Mouse (Mus musculus) kidney, embryonic 15.5 days (tissue): Measurements from ENCODE around the gene Grid2. TPM values are rescaled to one million over a fixed set of nuclear protein-coding genes. Genes with fewer than 3 reads are reported as not detected.

ENCODE experiments used
- ATAC-seq: fragments of 200-750 bp; cut with Nextera tagmentation; replicated peaks from 2 replicates; pipeline ENCODE4 v1.8.0; 2017; ENCODE audit warnings: moderate TSS enrichment; ENCODE audit not compliant: low FRiP score
- H3K27ac ChIP-seq: fragments of 300-500 bp; sonication (generic); 2 replicates; pipeline ENCODE4 v1.5.1; 2015; ENCODE audit warnings: mild to moderate bottlenecking, inconsistent platforms
- H3K27me3 ChIP-seq: fragments of 300-500 bp; sonication (generic); 2 replicates; pipeline ENCODE4 v1.6.1; 2015; ENCODE audit warnings: inconsistent platforms
- H3K36me3 ChIP-seq: fragments of 300-500 bp; sonication (generic); 2 replicates; pipeline ENCODE4 v1.6.1; 2015; ENCODE audit warnings: inconsistent platforms
- H3K4me1 ChIP-seq: fragments of 300-500 bp; sonication (generic); 2 replicates; pipeline ENCODE4 v1.6.1; 2015; ENCODE audit warnings: inconsistent platforms
- H3K4me2 ChIP-seq: fragments of 300-500 bp; sonication (generic); 2 replicates; pipeline ENCODE4 v1.6.1; 2015; ENCODE audit warnings: moderate library complexity, mild to moderate bottlenecking, inconsistent platforms
- H3K4me3 ChIP-seq: fragments of 300-500 bp; sonication (generic); replicated peaks from 2 replicates; pipeline ENCODE4 v1.5.1; 2015; ENCODE audit warnings: mild to moderate bottlenecking, inconsistent platforms
- H3K9ac ChIP-seq: fragments of 300-500 bp; sonication (generic); 2 replicates; pipeline ENCODE4 v1.6.1; 2015; ENCODE audit warnings: mild to moderate bottlenecking, inconsistent platforms
- H3K9me3 ChIP-seq: fragments of 300-500 bp; sonication (generic); replicated peaks from 2 replicates; pipeline ENCODE4 v1.6.1; 2016; ENCODE audit warnings: inconsistent platforms
- WGBS: fragments of 180-500 bp; shearing (Covaris S2); methylation state at CpG from one replicate; pipeline ENCODE4 v1.1.7; 2015; ENCODE audit warnings: mixed read lengths; 5-methylcytosine and 5-hydroxymethylcytosine counted together
- polyA plus RNA-seq: library from polyadenylated mRNA; unstranded; fragments of >200 nt; fragmentation: Nextera tagmentation; extraction: Ambion mirVana; gene quantifications from 2 replicates; pipeline ENCODE4 v1.2.1, GENCODE M21; 2015

Gene Grid2
- polyA plus RNA-seq, 1 experiment from 2014 or later: 0.55 TPM

DNA sequence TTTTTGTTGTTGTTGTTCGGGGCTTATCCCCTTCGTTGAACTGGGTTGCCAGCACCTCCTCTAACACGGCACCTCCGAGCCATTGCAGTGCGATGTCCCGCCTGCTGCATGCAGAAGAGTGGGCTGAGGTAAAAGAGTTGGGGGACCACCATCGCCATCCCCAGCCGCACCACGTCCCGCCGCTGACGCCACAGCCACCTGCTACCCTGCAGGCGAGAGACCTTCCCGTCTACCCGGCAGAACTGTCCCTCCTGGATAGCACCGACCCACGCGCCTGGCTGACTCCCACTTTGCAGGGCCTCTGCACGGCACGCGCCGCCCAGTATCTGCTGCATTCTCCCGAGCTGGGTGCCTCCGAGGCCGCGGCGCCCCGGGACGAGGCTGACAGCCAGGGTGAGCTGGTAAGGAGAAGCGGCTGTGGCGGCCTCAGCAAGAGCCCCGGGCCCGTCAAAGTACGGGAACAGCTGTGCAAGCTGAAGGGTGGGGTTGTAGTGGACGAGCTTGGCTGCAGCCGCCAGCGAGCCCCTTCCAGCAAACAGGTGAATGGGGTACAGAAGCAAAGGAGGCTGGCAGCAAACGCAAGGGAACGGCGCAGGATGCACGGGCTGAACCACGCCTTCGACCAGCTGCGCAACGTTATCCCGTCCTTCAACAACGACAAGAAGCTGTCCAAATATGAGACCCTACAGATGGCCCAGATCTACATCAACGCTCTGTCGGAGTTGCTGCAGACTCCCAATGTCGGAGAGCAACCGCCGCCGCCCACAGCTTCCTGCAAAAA is 1473.7 kb downstream of the Grid2 start:
- no peaks in the 10 kb centered on the region for H3K9me3 ChIP-seq
- peak; percentile 74 for ATAC-seq
- WGBS: under 1% methylated on average over 53 of the region's 53 CpGs
- peaks cover 77% of the 10 kb centered on the region for H3K27me3 ChIP-seq
- H3K36me3 ChIP-seq: no peaks in the 10 kb centered on the region
- H3K4me1 ChIP-seq: peaks cover 35% of the 10 kb centered on the region
- no peak overlapping the region for H3K27ac ChIP-seq
- H3K9ac ChIP-seq: 0 out of 2 replicates have a peak overlapping the region, but pooled peaks have one; percentile 4
- peak overlapping the region; percentile 83 for H3K4me2 ChIP-seq
- peak overlapping the region; percentile 44 for H3K4me3 ChIP-seq

DNA sequence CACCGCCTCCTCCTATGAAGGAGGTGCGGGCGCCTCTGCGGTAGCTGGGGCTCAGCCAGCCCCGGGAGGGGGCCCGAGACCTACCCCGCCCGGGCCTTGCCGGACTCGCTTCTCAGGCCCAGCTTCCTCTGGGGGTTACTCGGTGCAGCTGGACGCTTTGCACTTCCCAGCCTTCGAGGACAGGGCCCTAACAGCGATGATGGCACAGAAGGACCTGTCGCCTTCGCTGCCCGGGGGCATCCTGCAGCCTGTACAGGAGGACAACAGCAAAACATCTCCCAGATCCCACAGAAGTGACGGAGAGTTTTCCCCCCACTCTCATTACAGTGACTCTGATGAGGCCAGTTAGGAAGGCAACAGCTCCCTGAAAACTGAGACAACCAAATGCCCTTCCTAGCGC is 1474.4 kb downstream of the Grid2 start:
- no peak for ATAC-seq
- H3K9ac ChIP-seq: no peak overlapping the region
- peak overlapping the region; percentile 44 for H3K4me3 ChIP-seq
- under 1% methylated on average over 19 of the region's 19 CpGs for WGBS
- H3K9me3 ChIP-seq: no peaks in the 10 kb centered on the region
- no peaks in the 10 kb centered on the region for H3K36me3 ChIP-seq
- H3K4me2 ChIP-seq: peak overlapping the region; percentile 83
- peaks cover 84% of the 10 kb centered on the region for H3K27me3 ChIP-seq
- peaks cover 40% of the 10 kb centered on the region for H3K4me1 ChIP-seq
- H3K27ac ChIP-seq: no peak overlapping the region

DNA sequence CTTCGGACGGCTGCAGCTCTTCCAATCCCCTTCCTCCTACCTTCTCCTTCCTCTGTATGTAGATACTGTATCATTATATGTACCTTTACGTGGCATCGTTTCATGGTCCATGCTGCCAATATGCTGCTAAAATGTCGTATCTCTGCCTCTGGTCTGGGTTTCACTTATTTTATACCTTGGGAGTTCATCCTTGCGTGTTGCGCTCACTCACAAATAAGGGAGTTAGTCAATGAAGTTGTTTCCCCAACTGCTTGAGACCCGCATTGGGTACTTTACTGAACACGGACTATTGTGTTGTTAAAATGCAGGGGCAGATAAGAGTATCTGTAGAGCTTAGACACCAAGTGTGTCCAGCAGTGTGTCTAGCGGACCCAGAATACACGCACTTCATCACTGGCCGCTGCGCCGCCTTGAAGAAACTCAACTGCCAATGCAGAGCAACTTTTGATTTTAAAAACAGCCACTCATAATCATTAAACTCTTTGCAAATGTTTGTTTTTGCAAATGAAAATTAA is 1474.9 kb downstream of the Grid2 start:
- Histone ChIP-seq H3K27ac (no peak overlapping the region), H3K9ac (no peak overlapping the region), H3K27me3 (peaks cover 89% of the 10 kb centered on the region), H3K4me2 (0 out of 2 replicates have a peak overlapping the region, but pooled peaks have one; percentile 83), H3K9me3 (no peaks in the 10 kb centered on the region), H3K36me3 (no peaks in the 10 kb centered on the region), H3K4me1 (peaks cover 40% of the 10 kb centered on the region), H3K4me3 (peak overlapping the region; percentile 44; the same call in 1 of the 2 replicates)
- ATAC-seq: no peak
- WGBS: 2% methylated on average over 14 of the region's 14 CpGs

DNA sequence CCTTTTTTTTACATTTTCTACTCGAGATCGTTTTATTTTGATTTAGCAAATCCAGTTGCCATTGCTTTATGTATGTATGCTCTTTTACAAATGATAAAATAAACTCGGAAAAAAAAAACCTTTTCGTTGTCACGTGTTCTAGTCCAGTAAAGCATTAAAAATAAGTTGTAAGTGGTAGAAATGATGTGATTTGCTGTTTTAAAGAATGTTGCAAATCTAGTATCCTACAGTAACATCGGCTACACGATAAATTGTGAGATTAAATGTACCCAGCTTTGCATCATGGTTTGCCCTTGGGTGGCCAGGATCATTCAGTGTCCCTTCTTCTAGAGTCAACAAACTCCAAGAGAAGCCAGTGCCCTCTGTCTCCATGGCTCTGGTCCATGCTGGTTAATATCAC is 1475.5 kb downstream of the Grid2 start:
- no peaks in the 10 kb centered on the region for H3K9me3 ChIP-seq
- peaks cover 95% of the 10 kb centered on the region for H3K27me3 ChIP-seq
- no peak overlapping the region for H3K4me2 ChIP-seq
- WGBS: 7% methylated on average over 7 of the region's 7 CpGs
- H3K9ac ChIP-seq: no peak overlapping the region
- no peak overlapping the region for H3K27ac ChIP-seq
- no peak overlapping the region for H3K4me3 ChIP-seq
- peaks cover 40% of the 10 kb centered on the region for H3K4me1 ChIP-seq
- H3K36me3 ChIP-seq: no peaks in the 10 kb centered on the region
- ATAC-seq: no peak

DNA sequence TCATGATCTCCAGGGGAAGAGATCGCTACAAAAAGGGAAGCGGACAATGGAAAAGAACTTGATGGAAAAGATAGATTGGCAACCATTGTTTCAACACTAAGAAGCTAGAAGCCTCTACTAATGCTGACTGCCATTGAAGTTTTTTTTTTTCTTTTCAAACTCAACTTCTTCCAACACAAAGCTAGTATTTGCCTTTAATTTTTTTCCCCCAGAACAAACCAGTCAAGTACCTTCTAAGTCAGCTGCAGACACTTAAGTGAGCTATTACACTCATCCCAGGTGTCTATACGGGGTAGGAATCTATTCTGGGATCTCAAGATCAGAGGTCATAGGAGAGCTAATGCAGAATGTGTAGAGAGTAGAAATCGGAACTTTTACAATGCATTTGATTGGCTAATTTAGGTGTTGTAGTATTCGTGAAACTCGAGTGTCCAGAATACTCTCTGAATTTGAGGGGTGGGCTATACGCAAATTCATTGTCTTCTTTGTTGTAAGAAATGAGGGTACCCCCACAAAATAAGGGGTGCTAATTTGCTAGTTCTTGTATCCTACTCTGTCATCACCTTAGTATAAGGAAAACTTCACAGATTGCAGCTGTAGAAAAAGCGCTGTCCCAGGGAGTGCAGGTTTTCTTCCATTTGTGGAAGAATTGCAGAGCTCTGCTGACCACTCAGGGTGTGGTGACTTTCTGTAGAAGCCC is 1476.1 kb downstream of the Grid2 start:
- Histone ChIP-seq H3K4me2 (no peak overlapping the region), H3K9me3 (no peaks in the 10 kb centered on the region), H3K9ac (no peak overlapping the region), H3K4me1 (peaks cover 40% of the 10 kb centered on the region), H3K4me3 (no peak overlapping the region), H3K27ac (no peak overlapping the region), H3K36me3 (no peaks in the 10 kb centered on the region), H3K27me3 (peaks cover 97% of the 10 kb centered on the region)
- WGBS: 4% methylated on average over 8 of the region's 8 CpGs
- ATAC-seq: no peak

DNA sequence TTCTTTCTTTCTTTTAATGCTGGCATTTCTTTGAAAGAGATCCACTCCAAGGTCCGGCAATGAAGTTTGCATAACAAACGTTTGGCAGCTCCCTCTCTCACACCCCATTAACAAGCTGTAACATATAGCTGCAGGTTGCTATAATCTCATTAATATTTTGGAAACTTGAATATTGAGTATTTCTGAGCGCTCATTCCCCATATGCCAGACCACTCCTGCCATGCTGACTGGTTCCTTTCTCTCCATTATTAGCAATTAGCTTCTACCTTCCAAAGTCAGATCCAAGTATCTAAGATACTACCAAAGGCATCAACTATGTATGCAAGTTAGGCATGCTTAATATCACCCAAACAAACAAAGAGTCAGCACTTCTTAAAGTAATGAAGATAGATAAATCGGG is 1477.6 kb downstream of the Grid2 start:
- H3K4me3 ChIP-seq: no peak overlapping the region
- no peaks in the 10 kb centered on the region for H3K9me3 ChIP-seq
- no peak for ATAC-seq
- peaks cover 30% of the 10 kb centered on the region for H3K4me1 ChIP-seq
- no peak overlapping the region for H3K4me2 ChIP-seq
- H3K36me3 ChIP-seq: no peaks in the 10 kb centered on the region
- no peak overlapping the region for H3K27ac ChIP-seq
- peaks cover 89% of the 10 kb centered on the region for H3K27me3 ChIP-seq
- WGBS: 1% methylated on average over 4 of the region's 4 CpGs
- no peak overlapping the region for H3K9ac ChIP-seq

DNA sequence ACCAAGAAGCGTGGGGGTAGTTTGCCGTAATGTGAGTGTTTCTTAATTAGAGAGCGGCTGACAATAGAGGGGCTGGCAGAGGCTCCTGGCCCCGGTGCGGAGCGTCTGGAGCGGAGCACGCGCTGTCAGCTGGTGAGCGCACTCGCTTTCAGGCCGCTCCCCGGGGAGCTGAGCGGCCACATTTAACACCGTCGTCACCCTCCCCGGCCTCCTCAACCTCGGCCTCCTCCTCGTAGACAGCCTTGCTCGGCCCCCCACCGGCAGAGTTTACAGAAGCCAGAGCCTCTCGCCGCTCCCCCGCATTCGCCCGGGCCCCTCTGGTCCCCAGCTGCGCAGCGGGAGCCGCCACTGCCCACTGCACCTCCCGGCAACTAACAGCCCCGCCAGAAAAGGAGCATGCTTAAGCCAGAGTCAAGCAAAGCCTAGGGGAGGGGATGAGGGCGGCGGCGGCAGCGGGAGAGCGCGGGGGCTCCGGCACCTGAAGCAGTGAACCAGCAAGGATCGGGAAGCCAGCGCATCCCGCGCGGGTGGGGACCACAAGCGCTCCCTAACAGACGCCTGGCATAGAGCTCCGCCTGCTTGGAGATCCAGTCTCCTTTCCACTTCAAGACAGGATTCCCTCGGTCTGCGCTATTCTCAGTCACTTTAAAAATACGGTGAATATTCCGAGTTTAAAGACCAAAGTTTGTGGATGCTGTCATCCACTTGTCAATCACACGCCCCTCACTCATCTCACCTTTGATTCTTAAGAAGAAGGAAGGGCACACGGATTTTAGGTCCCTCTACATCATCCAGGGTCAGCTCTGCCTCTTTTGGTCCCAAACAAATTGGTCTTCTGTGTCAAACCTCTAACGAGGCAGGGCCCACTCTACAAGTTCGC is 1479.0 kb downstream of the Grid2 start:
- Histone ChIP-seq H3K4me3 (peak overlapping the region; percentile 45), H3K27me3 (peaks cover 80% of the 10 kb centered on the region), H3K9me3 (no peaks in the 10 kb centered on the region), H3K4me1 (peaks cover 17% of the 10 kb centered on the region), H3K9ac (no peak overlapping the region), H3K36me3 (no peaks in the 10 kb centered on the region), H3K27ac (no peak overlapping the region), H3K4me2 (peak overlapping the region; percentile 87)
- WGBS: 1% methylated on average over 54 of the region's 54 CpGs
- peak; percentile 78 for ATAC-seq

DNA sequence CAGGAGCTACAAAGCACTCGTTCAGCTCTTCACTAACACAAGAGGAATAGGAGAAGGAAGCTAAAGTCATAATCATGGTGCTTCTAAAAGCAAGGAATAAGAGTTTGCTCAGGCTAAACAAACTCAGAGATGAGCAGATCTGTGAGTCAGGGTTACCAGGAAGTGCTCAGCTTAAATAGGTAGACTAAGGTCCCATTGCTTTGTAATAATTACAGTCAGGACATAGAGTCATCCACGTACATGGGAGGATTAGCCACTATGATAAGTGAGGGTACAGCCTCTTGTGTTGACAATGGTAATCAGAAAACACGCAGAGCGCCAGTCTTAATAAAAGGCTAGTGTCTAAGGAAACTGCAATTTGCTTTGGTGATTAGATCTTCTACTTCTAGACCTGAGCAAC is 1480.6 kb downstream of the Grid2 start:
- Histone ChIP-seq H3K36me3 (no peaks in the 10 kb centered on the region), H3K27ac (no peak overlapping the region), H3K27me3 (peaks cover 74% of the 10 kb centered on the region), H3K4me2 (no peak overlapping the region), H3K4me1 (peaks cover 10% of the 10 kb centered on the region), H3K9ac (no peak overlapping the region), H3K4me3 (no peak overlapping the region), H3K9me3 (no peaks in the 10 kb centered on the region)
- no peak for ATAC-seq
- 78% methylated on average over 4 of the region's 4 CpGs for WGBS

DNA sequence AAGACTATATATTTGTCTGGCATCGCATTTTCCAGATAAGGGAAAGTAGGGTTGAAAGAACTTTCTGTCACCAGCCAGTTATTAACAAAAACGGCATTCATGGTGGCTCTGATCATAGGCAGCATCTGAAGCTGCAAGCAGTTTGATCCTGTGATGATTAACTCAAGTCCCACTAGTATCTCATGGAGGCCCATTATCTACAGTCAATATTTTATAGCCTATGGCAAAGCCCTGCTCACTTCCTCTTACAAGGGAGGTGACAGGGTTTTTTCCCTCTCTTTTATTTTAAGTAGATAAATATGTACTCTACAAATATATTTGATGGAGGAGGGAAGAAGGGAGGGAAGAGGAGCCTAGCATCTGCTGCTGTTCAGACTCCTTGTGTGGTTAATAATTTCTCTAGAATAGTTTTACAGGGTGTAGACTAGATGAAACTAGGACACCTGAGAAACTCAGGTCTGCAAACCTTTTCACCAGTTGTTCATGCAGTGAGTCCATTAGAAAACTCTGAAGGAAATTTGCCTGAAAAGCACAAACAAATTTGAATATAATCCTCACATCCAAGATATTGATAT is 1487.3 kb downstream of the Grid2 start:
- Histone ChIP-seq H3K9ac (no peak overlapping the region), H3K27ac (no peak overlapping the region), H3K27me3 (peaks cover 13% of the 10 kb centered on the region), H3K4me3 (no peak overlapping the region), H3K4me2 (no peak overlapping the region), H3K4me1 (no peaks in the 10 kb centered on the region), H3K36me3 (no peaks in the 10 kb centered on the region), H3K9me3 (no peaks in the 10 kb centered on the region)
- 64% methylated on average over 2 of the region's 2 CpGs for WGBS
- ATAC-seq: no peak
